Mouse (Mus musculus) heart, adult 2 months (tissue): ENCODE data around the gene Fndc3b.

Experiments
- CTCF ChIP-seq: fragments of 200-600 bp; IDR thresholded peaks from 2 replicates; pipeline ENCODE4 v1.8.1; 2022; ENCODE audit warnings: antibody characterized with exemption, mild to moderate bottlenecking, moderate library complexity
- EP300 ChIP-seq: fragments of 200-500 bp; IDR thresholded peaks from 2 replicates; pipeline ENCODE4 v1.6.1; 2011; ENCODE audit warnings: low read depth, low read length, control low read depth; ENCODE audit not compliant: insufficient read depth
- POLR2A ChIP-seq: fragments of 200-500 bp; IDR thresholded peaks from 2 replicates; pipeline ENCODE4 v1.6.1; 2011; ENCODE audit warnings: mild to moderate bottlenecking, low read depth, low read length, control low read depth; ENCODE audit not compliant: insufficient read depth

- no peak for TF ChIP-seq CTCF
- TF ChIP-seq EP300, result no peak
- no peak for TF ChIP-seq POLR2A
Measured at GRCm38 (mm10) chr3:27479378-27479777, 231.7 kb downstream of the Fndc3b start.
